Mouse (Mus musculus): ENCODE data around the gene Zswim2.

GRCm38 (mm10) chr2:83940931-83941361 lies at the start of gene Zswim2:
- no peak for TF ChIP-seq RCOR1 (conservative IDR thresholded peaks at IDR 0.05; ENCODE audit: low read depth, low read length)
- TF ChIP-seq EP300 (IDR thresholded peaks at IDR 0.05; ENCODE audit: low read length), result peak; percentile 39; the same call in 1 of the 2 replicates
